Mouse (Mus musculus) macrophage (primary cell): ENCODE data around the gene Ebf1. TPM values are rescaled to one million over a fixed set of nuclear protein-coding genes. Genes with fewer than 3 reads are reported as not detected.

Source experiments
- H3K27ac ChIP-seq: fragments of 350-480 bp; formaldehyde crosslinking; 2 replicates; pipeline ENCODE4 v1.9.0; 2021
- H3K36me3 ChIP-seq: fragments of 350-480 bp; formaldehyde crosslinking; 2 replicates; pipeline ENCODE4 v1.9.0; 2021; ENCODE audit errors: inconsistent target
- H3K4me3 ChIP-seq: fragments of 350-480 bp; formaldehyde crosslinking; 2 replicates; pipeline ENCODE4 v1.9.0; 2021; ENCODE audit errors: inconsistent target
- H3K79me2 ChIP-seq: fragments of 350-480 bp; formaldehyde crosslinking; 2 replicates; pipeline ENCODE4 v1.9.0; 2021; ENCODE audit errors: inconsistent target
- WGBS: methylation state at CpG from one replicate; pipeline ENCODE4 v1.1.7; 2026; ENCODE audit warnings: inconsistent platforms; ENCODE audit not compliant: missing documents; 5-methylcytosine and 5-hydroxymethylcytosine counted together
- polyA plus RNA-seq: library from polyadenylated mRNA; stranded (reverse); fragments of 250-400 nt; gene quantifications from 3 replicates; pipeline ENCODE4 v1.2.4, GENCODE M21; 2018; ENCODE audit warnings: inconsistent platforms

The Ebf1 gene
- polyA plus RNA-seq, 1 experiment from 2014 or later = 0.04 TPM

DNA sequence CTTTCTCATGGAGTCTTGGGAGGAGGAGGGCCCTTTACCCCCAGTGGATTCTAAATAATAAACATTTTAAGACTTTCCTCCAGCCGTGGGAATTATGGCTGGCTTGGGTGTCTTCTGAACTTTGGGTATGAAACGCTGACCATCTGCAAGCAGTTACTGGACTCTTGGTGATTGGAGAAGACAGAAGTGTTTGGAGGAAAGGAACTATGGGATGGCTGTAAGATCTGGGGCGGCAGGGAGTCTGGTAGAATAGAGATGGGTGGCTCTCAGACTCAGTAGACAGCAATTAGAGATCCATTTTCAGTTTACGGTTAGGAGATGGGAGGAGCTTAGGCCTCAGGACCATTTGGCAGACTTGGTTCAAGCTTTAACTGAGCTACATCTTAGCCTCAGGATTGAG lies 83.1 kb downstream of the Ebf1 start:
- H3K4me3 ChIP-seq = no peak overlapping the region
- WGBS = 89% methylated on average over 4 of the region's 4 CpGs
- H3K79me2 ChIP-seq = no peaks in the 10 kb centered on the region
- H3K27ac ChIP-seq = no peak overlapping the region
- H3K36me3 ChIP-seq = no peaks in the 10 kb centered on the region

DNA sequence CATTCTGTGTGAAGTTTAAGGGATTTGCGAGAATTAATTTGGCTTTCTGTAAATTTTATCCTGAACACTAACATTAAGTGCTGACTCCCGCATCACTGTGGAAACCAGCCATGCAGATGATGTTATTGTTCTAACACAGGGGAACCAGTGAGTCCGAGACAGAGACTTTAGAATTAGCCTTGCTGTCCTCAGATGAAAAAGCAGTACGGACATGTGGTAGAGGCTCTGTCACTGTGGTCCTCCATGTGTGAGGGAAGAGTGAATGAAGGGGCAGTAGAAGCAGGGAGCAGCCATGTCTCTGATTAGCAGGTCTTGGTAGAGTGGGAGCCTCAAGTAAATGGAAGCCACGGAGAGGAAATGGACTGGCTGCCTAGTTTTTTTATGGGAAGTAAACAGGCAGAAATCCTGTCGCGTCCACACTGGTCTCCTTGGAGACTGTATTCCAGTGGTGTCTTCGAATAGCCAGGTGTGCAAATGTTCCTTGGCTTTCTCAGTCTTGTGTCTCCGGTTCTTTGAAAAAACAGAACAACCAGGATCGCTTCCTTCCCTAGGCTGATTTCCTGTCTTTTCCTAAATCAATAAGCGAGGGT lies 84.2 kb downstream of the Ebf1 start:
- Histone ChIP-seq H3K27ac (no peak overlapping the region), H3K4me3 (no peak overlapping the region), H3K79me2 (no peaks in the 10 kb centered on the region), H3K36me3 (no peaks in the 10 kb centered on the region)
- 75% methylated on average over 11 of the region's 11 CpGs for whole genome bisulfite sequencing

DNA sequence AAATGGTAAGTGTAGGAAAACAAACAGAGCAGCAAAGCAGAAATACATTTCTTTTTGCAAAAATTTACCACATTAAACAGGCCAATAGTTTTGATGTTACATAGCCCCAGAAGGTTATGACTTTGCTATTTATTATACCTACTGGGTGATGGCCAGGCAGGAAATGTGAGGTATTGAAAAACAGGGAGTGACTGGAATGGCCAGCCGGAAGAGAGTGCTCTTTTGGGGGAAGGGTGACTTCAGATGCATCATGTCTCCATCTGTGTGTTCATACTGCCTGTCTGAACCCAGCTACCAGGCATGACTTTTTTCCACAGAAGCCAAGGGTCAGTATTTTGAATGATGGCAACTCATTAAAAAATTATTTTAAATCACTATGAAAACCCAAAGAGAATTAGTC lies 84.7 kb downstream of the Ebf1 start:
- Histone ChIP-seq H3K79me2 (no peaks in the 10 kb centered on the region), H3K36me3 (no peaks in the 10 kb centered on the region), H3K4me3 (no peak overlapping the region), H3K27ac (no peak overlapping the region)
- WGBS = 75% methylated on average over 1 of the region's 1 CpGs

DNA sequence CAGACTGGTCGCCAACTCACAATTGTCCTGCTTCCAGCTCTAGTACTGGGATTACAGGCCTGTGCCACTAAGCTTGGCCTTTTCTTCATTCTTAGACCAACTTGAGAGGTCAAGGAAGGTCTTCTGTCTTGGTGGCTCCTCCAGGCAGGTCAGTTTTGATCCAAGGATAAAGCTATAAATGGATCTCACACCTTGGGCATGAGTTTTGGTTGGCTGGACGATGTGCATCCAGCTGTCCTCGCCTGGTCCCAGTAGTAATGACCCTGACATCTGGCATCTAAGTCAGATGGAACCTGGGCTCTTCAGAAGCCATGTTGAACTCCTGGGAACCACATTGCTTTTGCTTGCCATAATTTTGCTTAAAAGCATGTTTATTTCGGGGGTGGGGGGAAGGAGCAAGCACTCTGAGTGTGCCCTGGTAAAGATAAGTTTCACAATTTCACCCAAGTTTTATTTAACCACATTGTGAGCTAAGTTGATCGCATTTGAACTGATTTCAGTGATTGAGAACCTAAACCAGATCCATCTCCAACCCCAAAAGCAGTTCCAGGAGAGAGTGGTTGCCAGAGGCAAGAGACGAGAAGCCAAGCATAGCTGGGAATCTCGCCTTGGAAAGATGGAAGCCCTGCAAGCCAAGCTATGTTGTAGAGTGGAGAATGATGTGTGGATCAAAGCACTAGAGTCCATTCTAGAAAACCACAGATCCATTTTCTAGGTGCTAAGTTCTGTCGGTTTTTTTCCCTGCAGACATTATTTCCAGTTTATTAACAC lies 85.8 kb downstream of the Ebf1 start:
- H3K27ac ChIP-seq = no peak overlapping the region
- H3K79me2 ChIP-seq = no peaks in the 10 kb centered on the region
- WGBS = 91% methylated on average over 8 of the region's 8 CpGs
- H3K4me3 ChIP-seq = no peak overlapping the region
- H3K36me3 ChIP-seq = no peaks in the 10 kb centered on the region

DNA sequence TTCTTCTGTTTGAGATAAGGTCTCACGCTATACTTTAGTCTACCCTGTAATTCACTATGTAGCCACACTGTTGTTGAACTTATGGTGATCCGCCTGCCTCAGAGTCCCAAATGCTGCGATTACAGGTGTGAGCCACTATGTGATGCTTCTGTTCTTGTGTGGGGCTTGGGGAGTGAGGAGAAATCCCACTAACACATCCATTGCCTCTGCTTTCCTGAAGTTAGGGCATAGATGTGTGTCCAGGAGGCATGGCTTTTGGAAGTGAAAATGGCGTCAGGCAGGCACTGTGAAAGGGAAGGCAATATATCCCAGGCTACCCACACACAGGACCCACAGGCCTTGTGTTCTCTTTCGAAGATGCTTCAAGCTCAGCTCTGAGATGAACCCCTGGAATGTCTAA lies 86.8 kb downstream of the Ebf1 start:
- 87% methylated on average over 5 of the region's 5 CpGs for WGBS
- no peaks in the 10 kb centered on the region for H3K79me2 ChIP-seq
- no peak overlapping the region for H3K27ac ChIP-seq
- no peaks in the 10 kb centered on the region for H3K36me3 ChIP-seq
- H3K4me3 ChIP-seq = no peak overlapping the region

DNA sequence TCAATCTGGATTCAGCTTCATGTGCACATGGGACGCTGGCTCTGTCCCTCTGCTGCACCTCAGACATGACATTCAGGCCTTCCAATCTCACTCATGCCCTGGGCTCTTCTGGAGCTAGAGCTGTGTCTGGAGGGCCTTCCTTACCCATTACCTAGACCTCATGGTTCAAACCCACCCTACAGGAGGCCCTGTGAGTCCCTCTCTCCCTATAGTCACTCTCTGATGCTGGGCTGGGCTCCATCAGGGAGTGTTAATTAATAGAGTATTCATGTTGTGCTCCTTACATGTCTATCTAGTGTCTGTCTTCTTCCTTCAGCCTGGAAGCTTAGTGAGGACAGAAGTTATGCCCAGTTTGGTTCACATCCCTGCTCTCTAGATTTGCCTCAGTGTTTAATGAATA lies 88.7 kb downstream of the Ebf1 start:
- Histone ChIP-seq H3K79me2 (no peaks in the 10 kb centered on the region), H3K36me3 (no peaks in the 10 kb centered on the region), H3K4me3 (no peak overlapping the region), H3K27ac (no peak overlapping the region)
- WGBS = 94% methylated on average over 1 of the region's 1 CpGs

DNA sequence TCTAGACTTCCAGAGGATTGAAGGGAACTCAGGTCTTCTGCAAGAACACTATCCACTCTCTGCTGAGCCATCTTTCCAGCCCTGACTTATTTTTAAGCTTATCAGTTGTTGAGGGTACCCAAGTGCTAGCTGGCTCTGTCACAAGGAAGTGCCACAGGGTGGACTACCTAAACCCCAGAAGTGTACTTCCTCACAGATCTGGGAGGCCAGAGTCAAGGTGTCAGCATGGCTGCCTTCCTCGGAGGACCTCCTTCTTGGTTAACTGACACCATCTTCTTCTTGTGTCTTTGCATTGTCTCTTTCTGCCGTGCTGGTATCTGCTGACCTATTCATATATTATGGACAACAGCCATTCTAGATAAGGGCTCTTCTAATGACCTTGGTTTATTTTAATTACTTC lies 89.3 kb downstream of the Ebf1 start:
- 64% methylated on average over 2 of the region's 2 CpGs for WGBS
- H3K27ac ChIP-seq = no peak overlapping the region
- no peaks in the 10 kb centered on the region for H3K79me2 ChIP-seq
- H3K36me3 ChIP-seq = no peaks in the 10 kb centered on the region
- H3K4me3 ChIP-seq = no peak overlapping the region

DNA sequence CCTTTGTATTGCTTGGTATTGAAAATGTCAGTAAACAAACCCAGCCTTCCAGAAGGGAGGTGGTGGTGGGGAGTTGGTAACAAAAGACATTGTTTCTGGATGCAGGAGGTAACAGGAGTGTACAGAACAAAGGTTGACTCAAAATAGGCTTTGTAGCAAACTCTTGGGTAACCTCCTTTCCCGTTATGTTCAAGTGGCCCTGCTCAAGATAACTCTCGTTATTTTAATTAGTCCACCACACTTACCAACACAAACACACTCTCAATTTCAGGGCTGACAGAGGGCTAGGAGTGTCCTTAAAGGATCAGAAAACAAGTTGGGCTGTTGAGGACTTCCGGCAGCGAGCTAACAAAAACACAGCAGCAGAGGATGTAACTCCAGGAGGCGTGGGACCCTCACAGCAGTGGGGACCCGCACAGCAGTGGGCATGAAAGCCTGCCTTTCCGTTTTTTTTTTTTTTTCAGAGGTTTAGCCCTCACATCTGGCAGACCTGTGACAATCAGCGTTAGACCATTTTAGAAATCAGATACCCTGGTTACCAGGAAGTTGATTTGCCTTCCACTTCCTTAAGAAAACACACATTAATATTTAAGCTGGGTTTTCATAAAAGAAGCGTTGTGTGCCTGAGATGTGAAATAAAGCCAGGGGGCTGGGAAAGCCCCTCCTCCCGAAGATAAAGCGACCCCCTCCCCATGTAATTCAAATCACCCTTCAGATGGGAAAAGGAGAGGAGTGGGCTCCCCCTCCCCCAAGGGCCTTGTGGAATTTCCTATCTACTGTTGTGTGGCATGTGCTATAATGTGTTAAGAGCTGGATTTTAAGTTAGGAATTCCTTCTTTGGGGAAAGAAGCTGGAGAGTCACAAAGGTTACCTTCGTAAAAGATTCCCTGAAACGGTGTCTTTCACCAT lies 90.5 kb downstream of the Ebf1 start:
- Histone ChIP-seq H3K27ac (no peak overlapping the region), H3K36me3 (no peaks in the 10 kb centered on the region), H3K4me3 (no peak overlapping the region), H3K79me2 (no peaks in the 10 kb centered on the region)
- 28% methylated on average over 13 of the region's 13 CpGs for WGBS

DNA sequence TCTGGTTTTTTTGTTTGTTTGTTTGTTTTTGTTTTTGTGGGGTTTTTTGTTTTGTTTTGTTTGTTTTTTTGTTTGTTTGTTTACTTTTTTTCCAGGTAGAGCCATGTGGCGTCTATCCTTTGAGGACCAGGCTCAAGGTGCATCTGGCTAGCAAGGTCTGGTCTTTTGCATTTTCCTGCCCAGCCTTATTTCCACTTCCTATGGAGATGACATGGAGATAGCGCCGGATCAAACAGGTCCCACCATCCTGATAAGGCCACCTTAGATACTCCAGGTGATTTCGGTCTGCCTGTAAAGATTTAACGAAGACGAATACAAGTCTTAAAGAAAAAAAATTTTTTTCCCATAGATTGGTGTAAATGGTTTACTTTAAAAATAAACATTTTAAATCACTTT lies 91.2 kb downstream of the Ebf1 start:
- no peaks in the 10 kb centered on the region for H3K79me2 ChIP-seq
- H3K27ac ChIP-seq = no peak overlapping the region
- WGBS = 92% methylated on average over 6 of the region's 6 CpGs
- H3K36me3 ChIP-seq = no peaks in the 10 kb centered on the region
- no peak overlapping the region for H3K4me3 ChIP-seq

DNA sequence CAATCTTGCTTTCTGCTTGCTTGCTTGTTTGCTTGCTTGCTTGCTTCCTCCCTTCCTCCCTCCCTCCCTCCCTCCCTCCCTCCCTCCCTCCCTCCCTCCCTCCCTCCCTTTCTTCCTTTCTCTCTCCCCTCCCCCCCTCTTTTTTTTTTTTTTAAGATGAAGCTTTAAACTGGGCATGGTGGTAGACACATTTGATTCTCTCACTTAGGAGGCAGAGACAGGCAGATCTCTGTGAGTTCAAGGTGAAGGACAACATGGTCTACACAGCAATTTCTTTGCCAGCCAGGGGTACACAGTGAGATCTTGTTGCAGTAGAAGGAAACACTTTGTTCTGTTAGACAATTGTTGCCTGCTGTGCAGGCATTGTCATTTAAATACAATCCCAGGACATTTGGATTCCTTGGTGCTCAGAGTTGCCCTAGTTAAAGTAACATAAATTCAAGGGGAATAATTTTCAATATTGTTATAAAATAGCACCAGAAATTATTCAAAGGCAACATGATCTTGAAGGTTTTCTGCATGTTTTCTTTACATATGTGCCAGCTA lies 92.0 kb downstream of the Ebf1 start:
- Histone ChIP-seq H3K79me2 (no peaks in the 10 kb centered on the region), H3K36me3 (no peaks in the 10 kb centered on the region), H3K27ac (no peak overlapping the region), H3K4me3 (no peak overlapping the region)

DNA sequence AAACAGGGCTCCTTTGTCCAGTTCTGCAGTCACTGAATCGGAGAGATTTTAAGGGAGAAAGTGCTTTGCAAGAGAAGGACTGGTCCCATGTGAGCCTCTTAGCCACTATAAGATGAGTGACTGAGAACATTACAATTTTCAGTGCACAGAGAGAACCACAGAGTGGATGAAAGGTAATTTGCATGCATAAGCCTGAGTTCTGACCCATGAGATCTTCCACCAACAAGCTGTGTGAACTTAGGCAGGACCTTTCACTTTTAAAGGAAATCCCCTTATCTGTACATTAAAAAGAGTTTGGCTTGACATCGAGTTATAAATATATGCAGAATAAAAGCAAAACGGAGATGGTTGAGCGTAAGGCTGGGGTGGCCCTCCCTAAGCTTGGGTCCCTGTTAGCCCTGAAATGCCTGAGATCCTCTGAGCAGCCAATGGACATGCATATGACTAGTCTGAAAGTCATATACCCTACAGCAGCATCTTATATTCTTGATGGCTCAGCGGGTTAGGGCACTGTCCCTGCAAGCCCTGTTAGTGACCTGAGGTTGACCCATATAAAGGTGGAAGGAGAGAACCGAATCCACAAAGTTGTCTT lies 92.8 kb downstream of the Ebf1 start:
- no peaks in the 10 kb centered on the region for H3K36me3 ChIP-seq
- WGBS = 94% methylated on average over 6 of the region's 6 CpGs
- no peaks in the 10 kb centered on the region for H3K79me2 ChIP-seq
- H3K4me3 ChIP-seq = no peak overlapping the region
- no peak overlapping the region for H3K27ac ChIP-seq

DNA sequence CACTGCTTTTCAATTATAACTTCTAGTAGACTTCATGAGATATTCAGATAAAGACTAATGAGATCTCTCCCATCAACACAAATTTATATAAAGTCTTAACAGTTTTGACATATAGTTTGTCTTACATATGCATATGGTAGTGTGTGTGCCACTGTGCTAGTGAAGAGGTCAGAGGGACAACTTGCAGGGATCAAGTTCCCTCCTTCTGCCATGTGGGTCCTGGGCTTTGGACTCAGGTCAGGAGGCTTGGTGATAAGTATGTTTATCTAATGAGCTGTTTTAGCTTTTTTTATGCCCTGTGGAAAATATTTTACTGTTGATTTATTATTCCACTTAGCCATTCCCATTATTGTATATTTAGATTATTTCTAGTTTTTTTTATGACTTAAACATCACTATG lies 93.7 kb downstream of the Ebf1 start:
- Histone ChIP-seq H3K79me2 (no peaks in the 10 kb centered on the region), H3K4me3 (no peak overlapping the region), H3K36me3 (no peaks in the 10 kb centered on the region), H3K27ac (no peak overlapping the region)

DNA sequence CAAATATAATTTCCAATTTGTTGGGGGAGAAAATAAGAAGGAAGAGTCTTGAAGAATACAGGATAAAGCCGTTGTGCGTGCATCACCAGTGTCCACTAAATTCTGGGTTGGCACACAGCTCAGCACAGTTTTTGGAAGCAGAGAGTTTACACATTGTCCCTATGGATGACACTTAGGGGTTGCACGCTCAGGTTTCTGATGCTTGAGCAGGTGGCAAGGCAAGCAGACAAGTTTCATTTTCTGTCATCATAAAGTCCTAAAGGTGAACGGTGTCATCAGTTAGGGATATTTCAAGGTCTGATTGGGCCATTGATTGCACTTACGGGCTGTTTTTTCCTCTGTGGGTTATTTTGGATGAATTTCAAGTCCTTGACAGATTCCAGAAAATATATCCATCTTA lies 97.1 kb downstream of the Ebf1 start:
- no peak overlapping the region for H3K4me3 ChIP-seq
- no peaks in the 10 kb centered on the region for H3K79me2 ChIP-seq
- no peaks in the 10 kb centered on the region for H3K36me3 ChIP-seq
- WGBS = 96% methylated on average over 5 of the region's 5 CpGs
- H3K27ac ChIP-seq = no peak overlapping the region

DNA sequence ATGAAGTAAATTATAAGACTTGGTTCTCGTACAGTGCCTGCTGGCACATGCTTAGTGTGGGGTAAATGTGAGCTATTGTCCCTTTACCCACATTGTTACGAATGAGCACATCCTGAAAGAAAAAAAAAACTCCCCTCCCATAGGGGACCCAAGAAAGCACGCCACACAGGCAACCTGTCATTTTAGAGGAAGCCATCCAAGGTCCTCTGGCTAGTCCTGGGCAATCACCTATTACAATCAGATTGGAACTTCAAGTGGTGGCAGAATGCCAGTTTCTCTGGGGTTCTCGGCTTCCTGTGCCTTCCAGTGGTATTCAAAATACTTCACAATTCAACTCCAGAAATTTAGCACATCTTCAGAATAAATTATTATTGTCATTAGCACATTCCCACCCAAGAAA lies 98.7 kb downstream of the Ebf1 start:
- no peaks in the 10 kb centered on the region for H3K36me3 ChIP-seq
- H3K4me3 ChIP-seq = no peak overlapping the region
- H3K79me2 ChIP-seq = no peaks in the 10 kb centered on the region
- 33% methylated on average over 4 of the region's 4 CpGs for whole genome bisulfite sequencing
- no peak overlapping the region for H3K27ac ChIP-seq

DNA sequence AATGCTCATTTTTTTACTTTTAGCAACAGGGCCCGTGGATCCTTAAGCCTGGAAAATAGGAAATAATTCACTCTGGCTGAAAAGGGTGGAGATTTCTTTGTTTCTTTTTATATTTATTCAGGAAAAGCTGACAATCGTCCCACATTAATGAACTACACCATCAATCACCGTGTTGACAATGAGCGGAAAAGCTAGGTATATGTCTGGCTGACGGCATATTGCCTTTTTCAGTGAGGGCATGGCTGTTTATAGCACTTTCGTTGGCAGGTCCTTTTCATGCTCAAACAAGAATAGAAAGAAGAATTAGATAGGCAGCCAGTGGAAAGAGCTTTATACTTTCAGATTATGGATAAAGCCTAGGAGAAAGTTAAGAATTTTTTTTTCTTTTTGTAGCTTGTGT lies 99.8 kb downstream of the Ebf1 start:
- H3K4me3 ChIP-seq = no peak overlapping the region
- no peaks in the 10 kb centered on the region for H3K36me3 ChIP-seq
- 57% methylated on average over 5 of the region's 6 CpGs for whole genome bisulfite sequencing
- H3K27ac ChIP-seq = no peak overlapping the region
- H3K79me2 ChIP-seq = no peaks in the 10 kb centered on the region
